Mouse (Mus musculus) kidney, postnatal 4 days (tissue): ENCODE data around the gene 1700003F12Rik.

Experiments used
- DNase-seq, 2 experiments: peaks; one replicate each; pipeline ENCODE4 v3.0.0; 2021; ENCODE audit warnings: mixed read lengths in 2 of 2

Gene 1700003F12Rik

DNA sequence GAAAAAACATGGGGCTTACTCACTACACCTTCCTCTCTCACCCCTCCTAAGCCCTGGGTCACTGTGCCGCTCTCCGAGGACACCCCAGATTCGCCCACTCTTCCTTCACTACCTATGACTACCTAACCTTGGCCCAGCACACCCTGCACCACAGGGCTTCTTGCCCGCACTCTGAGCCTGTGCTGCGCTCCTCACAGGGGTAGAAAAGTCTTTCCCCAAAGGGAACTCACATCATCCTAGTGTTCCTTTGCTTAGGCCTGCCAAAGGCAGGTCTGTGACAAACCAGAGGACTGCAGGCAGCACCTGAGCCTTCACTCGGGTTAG lies 30.8 kb downstream of the 1700003F12Rik start:
- DNase-seq = no peak

DNA sequence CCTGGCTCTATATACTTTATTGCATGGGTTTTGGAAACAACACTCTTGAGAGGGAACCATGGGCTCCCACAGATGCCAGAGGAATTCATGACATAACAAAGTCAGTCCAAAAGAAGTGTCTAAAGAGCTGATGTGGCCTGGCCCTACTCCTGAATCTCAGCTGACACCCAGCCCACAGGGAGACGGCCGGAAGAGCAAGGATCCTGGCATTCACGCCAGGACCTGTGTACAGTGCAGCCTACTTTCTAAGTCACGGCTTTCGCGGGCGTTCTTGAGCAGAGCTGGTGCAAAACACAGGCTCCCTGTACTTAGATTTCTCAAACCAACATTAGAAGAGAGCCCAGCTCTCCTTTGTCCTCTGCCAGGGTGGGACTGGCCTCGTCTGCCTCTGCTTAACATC lies 33.7 kb downstream of the 1700003F12Rik start:
- no peak for DNase-seq

- DNase-seq = no peak
These were observed 34.5 kb downstream of the 1700003F12Rik start for GRCm38 (mm10) chr2:154581421-154581820.

DNA sequence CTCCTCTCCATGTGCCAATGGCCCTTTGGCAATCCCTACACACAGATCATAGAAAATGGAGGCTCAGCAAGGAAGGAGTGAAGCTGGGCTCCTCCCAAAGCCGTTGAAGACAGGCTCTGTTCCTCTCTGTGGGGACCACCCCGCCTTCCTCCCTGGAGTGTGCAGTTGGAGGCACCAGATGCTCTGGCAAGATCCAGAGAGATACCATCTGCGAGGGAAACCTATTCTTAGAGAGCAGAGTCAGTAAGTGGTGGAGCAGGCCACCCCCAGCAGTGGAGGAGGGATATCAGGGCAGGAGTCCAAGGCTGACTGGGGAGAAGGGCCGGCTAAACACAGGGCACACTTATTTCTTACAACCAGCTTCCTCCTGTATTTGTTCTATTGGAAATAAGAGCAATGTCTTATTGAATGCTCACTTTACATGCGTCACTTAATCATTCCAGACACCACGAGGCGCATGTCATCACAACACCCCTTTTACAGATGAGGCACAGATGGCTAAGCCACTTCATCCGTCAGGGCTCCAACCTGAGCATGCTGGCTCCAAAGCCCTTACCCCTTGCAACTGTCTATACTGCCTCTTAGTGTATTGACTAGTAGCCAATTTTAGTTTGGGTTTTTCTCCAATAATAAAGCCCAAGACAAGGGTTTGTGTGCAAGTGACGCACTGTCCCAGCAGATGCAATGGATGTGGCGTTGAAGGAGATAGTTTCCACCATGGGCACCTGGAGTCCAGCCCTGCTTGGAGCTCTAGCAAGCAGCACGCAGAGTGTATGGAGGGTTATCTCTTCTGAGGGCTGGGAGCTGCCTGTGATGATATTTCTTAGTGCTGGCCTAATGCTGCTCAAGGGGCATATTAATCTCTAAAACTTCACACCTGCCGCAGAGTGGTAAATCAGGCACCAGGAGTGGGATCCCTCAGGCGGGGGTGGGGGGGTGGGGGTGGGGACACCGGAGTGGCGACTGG lies 37.3 kb downstream of the 1700003F12Rik start:
- DNase-seq = no peak

DNA sequence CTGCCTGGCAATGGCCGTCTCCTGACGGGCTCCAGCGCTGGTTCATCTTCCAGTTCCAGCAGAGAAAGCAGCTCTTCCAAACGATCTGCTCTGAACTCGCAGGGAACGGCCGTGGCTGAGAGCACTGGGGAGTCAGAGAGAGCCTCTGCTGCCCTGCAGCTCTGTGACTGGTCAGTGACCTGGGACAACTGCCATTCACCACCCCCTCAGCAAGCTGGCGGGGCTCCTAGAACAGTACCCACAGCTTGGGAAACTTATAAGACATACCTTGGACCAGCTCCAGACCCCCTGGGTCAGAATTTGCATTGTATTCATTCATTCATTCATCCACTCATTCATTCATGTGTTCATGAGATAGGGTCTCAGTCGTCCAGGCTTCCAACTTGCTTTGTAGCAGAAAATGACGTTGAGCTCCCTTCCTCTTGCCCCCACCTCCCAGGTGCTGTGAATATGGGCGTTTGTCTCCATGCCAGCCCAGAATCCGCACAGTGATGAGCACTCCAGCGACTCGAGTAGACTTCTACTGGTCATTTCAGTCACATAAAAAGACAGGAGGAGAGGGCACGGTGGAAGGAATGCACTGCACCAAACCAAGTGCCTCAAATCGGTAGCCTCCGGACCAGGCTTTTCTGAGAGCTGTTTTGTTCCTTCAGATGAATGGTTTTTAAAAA lies 38.2 kb downstream of the 1700003F12Rik start:
- no peak for DNase-seq

- DNase-seq = peak; percentile 74
These were observed 39.5 kb downstream of the 1700003F12Rik start for GRCm38 (mm10) chr2:154586405-154586804.

DNA sequence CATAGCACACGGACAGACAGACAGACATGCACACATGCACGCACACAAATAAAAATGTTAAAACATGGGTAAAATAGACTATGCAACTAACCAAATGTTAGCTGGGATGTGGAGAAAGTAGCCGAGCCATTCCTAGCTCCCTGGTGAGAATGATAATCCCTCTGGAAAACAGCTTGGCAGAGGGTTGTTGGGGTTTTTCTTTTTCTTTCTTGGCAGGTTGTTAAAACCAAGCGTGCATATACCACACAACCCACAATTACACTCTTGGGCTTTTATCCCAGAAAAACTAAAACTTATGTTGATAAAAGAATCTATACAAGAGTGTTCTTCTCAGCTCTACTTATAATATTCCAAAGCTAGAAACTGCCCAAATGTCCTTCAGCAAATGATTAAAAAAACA lies 42.2 kb downstream of the 1700003F12Rik start:
- DNase-seq = no peak

- DNase-seq = no peak
These were observed 44.4 kb downstream of the 1700003F12Rik start for GRCm38 (mm10) chr2:154591239-154591638.

- peak in 1 of 2 experiments; percentile 47 for DNase-seq
These were observed 46.1 kb downstream of the 1700003F12Rik start for GRCm38 (mm10) chr2:154593025-154593424.

DNA sequence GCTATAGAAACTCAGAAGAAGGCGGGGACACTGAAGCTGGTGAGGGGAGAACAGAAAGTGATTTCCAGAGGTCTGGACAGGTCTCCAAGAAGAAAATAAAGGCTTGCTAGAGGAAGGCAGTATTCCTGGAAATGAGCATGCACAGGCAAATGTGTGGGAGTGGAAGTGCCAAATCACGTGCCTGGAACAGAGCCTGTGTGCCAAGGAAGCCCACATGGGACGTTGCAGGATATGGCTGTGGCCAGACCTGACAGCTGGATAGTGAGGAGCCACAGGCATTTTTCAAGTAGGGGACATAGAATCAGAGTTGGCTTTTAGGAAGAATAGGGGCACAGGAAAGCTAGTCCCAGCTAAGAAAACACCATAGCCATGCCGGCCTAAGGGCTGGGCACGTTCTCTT lies 48.9 kb downstream of the 1700003F12Rik start:
- no peak for DNase-seq

GRCm38 (mm10) chr2:154597399-154597798 lies 50.5 kb downstream of the 1700003F12Rik start:
- no peak for DNase-seq
